Mouse (Mus musculus): ENCODE measurements at regions not wholly inside any gene's neighbourhood (a gene's known extent, or its start where the extent isn't known, plus 50 kb on each side); places are given as distances from the start of the nearest gene placed in this dataset.
"Not testable (repeated sequence)": the region's sequence is repeated elsewhere in the genome, so short reads cannot be mapped to it uniquely, and the experiment has no call there.

DNA sequence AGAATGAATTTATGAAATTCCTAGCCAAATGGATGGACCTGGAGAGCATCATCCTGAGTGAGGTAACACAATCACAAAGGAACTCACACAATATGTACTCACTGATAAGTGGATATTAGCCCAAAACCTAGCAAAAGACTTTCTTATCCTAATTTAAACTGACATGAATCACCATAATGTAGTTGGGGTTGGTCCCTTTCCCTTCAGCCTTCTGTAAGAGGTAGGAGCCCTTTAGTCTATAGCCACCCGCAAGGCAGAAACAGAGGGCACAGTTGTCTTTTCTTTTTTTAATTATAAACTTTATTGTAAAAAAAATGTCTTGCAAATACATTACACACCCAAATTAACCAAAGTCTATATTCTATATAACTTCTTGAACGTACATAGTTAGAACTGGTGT is 81.3 kb downstream of the Ogfrl1 start:
- DNase-seq (ENCODE audit: low spot score in 2 of 2), result not testable (repeated sequence)

DNA sequence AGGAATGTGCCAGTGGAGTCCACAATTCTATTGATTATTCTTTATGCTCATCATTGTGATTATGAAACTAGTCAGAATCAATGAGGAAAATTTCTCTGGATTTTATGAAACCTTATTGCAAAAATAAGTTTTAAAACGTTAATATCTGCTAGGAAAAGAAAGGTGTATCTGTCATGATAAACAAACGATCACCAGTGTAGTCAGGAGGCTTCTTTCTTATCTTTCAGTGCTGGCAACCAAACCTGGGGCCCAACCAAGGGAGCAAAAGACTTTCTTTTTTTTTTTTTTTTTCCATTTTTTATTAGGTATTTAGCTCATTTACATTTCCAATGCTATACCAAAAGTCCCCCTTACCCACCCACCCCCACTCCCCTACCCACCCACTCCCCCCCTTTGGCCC is 82.7 kb downstream of the Ogfrl1 start:
- DNase-seq (ENCODE audit: low spot score in 2 of 2), result not testable (repeated sequence)

DNA sequence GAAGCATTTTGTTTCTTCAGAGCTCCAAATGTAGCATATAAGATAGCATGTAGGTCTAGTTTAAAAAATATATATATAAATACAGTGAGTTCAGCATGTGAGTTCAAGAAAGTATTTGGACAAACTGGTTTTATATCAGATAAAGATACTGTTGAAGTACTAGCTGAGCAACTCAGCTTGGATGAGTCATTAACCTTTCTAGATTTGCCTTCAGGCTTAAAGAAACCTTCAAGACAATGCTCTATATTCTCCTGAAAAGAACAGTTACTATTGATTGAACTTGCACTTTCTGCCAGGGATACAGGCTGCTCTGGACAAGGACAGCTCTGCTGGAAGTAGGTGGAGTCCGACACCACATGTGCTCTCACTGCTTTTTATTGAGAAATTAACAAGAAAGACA is 104.9 kb downstream of the Ogfrl1 start:
- DNase-seq (ENCODE audit: low spot score in 2 of 2), result no peak

DNA sequence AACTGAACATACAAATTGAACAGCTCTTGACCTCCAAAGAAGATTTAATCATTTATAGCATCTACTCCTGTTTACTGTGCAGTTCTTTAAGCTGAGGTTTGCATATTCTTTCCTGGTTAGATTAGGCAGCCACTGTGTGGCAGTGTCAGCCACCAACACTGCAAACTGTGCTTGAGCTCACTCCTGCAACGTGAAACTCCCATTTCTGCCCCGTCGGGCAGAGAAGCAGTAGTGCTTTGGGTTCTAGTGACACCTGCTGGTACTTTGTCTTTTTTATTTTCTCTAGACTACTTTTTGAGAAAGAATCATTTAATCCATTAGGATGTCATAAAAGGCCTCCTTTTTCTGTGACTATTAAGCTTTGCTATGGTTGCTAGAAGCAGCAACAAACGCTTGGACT is 110.8 kb downstream of the Ogfrl1 start:
- DNase-seq (ENCODE audit: low spot score in 2 of 2), result peak in 1 of 2 experiments; percentile 24

DNA sequence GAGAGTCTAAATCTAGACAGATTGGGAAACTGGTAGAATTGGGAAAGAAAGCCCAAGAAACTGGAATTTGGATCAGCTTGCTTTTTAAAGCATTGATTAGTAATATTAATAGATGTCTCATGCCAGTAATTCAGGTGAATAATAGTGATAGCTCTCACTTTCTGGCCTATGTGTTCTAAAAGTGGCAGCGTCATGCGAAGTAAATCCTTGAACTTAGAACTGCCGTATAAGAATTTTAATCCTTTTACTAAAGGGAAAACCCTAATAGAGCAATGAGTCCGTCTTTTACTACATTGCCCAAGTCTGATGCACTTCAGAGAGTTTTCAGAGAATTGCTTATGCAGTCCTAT is 114.7 kb downstream of the Ogfrl1 start:
- DNase-seq (ENCODE audit: low spot score in 2 of 2), result no peak

DNA sequence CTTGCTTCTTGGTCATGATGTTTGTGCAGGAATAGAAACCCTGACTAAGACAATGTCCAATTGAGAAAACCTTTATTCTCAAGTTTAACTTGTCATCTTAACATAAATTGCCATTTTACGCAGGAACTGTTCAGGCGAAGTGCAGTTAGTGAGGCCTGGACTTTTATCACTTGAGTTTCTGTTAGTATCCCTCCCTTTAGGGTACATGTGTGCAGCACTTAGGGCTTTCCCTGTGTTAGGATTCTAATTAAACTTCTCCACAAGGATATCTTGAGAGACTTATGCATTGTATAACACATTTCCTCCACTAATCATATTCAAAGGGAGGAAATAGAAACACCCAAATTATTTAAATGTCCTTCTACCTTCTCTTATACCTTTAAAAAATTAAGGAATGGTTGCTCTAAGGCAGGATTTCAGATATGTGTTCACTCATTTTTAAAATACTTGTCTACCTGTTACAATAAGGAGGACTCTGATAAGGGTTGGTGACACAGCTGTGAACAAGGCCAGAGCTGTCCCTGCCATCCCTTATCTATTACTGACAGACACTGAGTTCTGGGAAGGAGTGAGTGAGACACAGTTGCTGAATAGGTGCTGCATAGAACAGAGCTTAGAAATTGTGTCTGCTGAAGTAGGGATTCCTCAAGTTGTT is 115.2 kb downstream of the Ogfrl1 start:
- DNase-seq (ENCODE audit: low spot score in 2 of 2), result no peak

DNA sequence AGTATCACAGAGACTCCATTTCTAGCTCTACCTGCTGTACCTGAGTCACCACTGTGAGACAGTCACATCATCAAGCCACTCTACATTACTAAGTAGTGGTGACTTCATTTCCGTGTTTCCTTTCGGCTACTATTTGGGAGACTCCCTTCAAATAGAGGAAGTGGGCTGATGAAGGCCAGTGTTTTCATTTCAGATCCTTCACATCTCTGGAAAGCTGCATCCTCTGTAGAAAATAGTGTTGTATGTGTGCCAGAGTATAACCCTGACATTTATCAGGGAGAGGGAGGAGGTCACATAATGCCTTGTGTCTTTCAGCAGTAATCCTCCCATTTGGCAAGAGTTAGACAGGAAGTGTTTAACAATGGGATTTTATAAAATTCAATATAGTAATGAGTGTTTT is 117.7 kb downstream of the Ogfrl1 start:
- DNase-seq (ENCODE audit: low spot score in 2 of 2), result no peak

DNA sequence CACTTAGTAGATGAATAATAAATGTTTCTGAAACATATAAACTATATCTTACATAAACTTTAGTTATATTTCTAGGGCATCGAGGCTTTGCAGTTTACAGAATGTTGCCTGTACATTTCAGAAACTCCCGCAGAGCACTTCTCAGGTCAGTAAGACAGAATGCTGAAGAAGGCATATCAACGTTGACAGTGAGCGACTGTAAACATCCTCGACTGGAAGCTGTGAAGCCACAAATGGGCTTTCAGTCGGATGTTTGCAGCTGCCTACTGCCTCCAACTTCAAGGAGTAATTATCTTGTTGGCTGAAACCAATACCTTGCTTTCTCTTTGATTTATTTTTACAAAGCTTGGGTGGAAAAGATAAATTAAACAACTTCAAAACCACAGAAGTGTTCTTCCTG is 125.5 kb downstream of the Ogfrl1 start:
- no peak for DNase-seq (ENCODE audit: low spot score in 2 of 2)

DNA sequence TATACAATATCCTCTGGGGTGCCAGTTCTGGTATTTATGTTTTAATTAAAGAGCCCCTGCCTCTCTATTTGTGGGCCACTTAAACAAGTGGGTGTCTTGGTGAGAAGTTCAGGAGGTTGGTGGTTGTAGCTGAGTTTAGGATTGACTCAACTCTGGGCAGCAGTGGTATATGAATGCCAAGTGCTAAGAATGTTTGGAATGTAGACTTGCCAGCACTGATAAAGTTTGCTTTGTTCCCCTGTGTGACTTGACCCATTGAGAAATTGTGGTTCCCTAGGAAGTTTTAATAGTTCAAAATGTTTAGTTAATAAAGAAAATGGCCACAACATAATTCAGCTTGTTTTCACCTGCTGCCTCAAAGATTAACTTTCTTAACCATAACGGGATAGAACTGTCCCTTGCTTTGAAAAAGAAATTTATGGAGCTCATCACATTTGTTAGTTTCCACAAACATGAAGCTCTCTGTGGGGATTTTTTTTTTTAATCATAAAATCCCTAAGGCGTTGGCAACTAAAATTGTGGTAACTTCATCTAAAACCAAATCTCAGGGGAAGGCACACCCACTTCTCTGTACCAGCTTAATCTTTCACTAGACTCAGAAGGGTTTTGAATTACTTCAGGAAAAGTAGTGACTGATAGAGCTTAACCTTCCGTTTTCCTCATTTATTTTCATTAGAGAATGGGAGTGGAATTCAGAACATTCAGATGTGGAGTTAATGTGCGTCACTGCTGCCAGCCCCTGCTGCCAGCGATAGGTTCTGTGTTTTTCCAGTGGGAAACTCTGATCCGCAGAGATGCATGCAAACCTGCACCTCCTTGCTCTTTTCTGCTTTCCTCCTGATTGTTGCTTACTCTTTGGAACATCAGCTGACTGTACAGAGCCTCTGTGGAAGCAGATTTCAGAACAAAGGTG is 126.4 kb downstream of the Ogfrl1 start:
- no peak for DNase-seq (ENCODE audit: low spot score in 2 of 2)

DNA sequence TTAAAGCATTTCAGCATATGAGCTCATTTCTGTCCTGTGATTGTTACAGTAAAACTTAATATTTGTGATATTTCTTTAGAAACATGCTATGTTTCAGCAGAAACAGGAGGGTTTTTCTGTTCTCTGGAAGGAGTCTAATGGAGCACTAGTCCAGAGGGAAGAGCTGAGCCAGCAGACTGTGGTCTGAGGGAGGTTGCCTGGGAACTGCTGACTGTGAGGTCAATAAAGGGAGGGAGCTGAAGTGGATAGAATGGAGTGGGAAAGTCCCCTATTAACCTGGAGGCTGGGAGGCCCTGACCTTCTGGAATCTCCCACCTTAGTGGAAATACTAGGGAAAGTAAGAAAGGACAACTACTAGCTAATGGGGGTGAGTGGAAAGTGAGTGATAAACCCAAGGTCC is 129.5 kb downstream of the Ogfrl1 start:
- DNase-seq (ENCODE audit: low spot score in 2 of 2), result no peak

DNA sequence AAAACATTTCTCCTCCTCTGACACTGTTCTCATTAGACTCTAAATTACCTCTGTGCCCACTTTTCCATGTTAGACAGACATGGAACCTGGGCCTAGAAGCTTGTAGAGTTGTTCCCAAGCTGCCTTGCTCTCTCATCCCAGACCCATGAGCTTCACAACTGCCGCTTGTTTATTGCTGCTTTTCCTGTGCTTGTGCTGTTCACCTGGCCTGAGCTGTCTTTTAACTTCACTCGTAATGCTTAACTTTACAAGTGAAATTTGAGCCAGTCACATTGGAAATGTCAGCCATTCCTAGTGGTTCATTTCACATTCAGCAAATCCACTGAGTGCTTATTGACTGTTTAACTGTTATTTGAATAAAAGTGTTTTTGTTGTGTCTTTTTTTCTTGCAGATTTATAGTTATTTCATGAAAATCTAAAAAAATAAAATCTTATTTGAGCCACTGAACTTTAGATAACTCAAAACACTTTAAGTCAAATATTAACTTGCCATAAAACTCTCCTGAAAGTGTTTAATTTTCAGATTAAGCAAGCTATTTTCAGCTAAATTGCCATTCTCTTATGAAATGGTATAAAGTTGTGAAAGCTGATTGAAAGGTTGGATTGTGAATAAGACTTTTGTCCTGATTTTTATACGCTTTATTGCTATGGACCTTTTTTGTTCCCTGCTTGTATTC is 131.9 kb downstream of the Ogfrl1 start:
- no peak for DNase-seq (ENCODE audit: low spot score in 2 of 2)

DNA sequence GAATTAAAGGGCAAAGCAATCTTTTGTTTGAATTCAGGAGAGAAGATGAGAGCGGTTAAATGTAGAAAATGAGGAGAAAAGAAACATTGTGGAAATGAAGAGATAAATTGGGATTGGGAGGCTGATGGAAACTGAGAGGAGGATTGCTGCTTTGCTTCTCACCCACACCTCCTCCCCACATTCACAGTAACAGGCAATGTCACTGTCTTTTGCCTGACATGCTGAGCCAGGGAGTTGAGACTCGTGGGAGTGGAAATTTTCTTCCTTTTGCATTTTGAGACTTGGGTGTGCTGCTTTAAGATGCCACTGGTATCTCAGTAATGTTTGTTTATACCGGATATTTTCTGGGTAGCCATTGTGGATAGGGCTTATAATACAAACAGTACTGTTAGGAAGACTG is 133.3 kb downstream of the Ogfrl1 start:
- DNase-seq (ENCODE audit: low spot score in 2 of 2), result no peak

DNA sequence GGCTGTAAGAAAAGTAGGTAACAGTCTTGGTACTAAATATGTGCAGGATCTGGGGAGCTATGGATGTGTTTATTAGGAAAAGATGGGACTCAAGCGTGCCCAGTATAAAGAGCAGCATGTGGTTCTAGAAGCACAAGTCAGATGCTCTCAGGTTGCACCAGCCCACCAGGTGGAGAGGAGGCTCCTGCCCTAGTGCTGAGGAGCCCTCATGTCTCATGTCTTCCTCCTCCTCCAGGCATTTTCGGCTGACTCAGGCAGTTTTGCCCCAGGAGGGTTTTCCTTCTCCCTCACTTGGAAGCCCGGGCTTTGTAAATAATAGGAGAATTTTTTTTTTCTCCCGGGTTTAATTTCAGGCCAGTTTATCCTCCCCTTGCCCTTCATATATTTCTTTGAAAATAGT is 133.8 kb downstream of the Ogfrl1 start:
- no peak for DNase-seq (ENCODE audit: low spot score in 2 of 2)

DNA sequence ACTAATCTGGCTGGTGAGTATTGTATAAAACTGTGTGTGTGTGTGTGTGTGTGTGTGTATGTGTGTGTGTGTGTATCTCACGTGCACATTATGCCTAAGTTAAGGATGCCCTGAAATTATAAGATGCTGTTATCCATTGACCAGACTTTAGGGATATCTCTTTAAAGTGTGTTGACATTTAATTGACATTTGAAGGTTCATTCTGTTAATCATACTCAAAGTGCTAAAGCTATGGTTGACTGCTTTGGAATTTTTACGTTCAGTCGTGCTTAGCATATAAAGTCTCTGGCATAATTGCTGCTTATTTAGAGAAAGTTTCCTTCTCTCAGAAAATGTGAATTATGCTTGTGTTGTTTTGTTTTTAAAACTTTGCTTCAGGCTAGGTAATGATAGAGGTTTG is 135.9 kb downstream of the Ogfrl1 start:
- DNase-seq (ENCODE audit: low spot score in 2 of 2), result no peak

DNA sequence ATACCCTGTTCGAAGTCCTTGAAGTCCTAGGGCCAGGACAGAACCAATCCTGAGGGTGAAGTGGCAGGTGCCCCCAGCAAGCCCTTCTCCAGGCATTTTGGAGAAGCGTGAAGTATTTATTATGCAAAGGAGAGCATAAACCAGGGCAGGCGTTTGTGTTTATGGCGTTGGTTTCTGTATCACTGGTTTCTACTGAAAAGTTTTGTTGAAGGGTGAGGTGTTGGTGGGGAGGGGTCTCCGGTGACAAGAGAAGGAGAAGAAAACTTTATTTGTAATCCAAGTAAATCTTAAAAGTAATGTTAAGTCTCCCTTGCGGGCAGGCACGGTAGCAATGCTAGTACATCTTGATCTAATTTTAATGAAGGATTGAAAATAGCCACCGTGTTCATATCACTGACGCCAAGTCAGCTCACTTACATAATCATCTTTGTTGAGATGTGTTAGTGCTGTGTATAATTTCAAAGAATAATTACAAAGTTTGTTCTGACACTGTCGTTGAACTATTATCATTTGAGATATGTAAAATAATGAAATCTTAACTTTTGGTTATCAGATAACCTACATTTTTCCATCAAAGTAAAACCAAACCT is 140.2 kb downstream of the Ogfrl1 start:
- DNase-seq (ENCODE audit: low spot score in 2 of 2), result no peak

DNA sequence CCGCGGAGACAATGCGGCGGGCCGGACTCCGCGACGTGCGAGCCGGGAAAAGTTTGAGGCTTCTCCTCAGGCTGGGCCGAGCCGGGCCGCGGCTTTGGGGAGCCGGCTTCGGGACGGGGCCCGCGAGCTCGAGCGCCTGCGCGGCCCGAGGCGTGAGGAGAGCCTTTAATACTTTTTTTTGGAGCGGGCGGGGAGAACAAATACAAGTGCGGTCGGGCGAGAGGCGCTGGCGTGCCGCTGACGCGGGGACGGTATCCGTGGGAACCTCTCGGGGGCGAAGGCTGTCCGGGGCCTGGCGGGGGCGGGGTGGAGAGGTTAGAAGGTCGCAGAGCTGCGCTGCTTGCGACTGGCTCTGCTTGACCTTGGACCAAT is 141.0 kb downstream of the Ogfrl1 start:
- DNase-seq (ENCODE audit: low spot score in 2 of 2), result peak; percentile 72 to 78

DNA sequence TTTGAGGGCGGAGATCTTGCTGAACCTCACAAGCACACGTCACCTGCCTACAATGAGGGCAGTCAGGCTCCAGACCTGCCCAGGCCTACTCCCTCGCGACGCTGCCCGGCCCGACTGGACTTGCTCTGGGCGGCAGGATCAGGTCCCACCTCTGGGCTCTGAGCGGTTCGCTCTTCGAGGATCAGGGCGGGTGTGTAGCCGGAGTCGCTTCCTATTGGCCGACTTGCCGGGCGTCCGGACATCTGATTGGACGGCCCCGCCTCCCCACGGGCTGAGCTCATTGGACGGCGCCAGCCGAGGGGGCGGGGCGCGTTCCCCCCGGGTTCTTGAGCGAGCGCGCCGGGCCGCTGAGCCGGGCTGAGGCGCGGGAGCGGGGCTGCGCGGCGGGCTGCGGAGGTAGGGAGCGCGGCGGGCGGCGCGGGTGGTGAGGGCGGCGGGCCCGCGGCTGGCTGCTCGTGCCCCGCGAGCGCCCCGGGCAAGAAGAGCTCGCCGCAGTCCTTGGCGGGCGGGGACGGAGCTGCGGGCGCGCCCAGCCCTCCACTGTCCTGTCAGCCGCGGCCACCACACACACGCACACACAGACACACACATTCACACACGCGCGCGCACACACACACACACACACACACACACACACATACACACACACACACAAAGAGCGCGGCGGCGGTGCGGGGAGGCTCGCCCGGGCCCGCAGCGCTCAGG is 141.5 kb downstream of the Ogfrl1 start:
- DNase-seq (ENCODE audit: low spot score in 2 of 2), result peak; percentile 96 to 97

DNA sequence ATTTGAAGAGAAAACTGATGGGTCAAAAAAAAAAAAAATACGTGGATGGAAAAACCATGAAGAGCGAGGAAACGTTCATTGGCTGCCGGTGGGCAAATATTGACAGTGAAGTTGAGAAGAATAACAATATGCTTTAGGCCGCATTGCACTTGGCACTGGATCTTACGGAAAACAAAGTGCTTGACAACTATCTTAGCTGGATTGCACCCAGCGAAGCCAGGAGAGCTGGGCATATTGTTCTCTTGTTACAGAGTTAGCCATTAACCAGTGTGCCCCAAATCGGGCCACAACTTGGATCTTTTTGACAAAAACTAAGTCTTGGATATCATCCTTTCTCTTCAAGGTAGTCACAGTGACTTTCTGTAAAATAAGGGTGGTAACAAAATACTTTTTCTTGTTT is 143.3 kb downstream of the Ogfrl1 start:
- DNase-seq (ENCODE audit: low spot score in 2 of 2), result no peak

DNA sequence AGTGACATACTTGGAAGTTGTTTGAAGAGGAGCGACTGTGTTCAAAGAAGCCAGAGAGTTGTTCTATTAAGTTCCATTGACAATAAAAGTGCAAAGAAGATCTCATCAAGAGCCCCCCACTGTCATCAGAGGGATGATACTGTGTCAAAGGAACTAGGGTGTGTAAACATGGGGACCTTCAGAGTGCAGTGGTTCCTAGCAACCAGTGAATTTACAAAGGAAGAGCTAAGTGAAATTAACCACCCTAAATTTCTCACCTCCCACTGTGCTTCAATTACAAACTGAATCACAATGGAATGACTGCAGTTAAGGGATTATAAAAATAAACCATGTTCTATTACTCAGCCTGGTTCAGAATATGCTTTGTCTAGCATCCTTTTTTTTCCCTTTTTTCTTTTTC is 129.5 kb upstream of the 4933415F23Rik start:
- DNase-seq (ENCODE audit: low spot score in 2 of 2), result no peak

DNA sequence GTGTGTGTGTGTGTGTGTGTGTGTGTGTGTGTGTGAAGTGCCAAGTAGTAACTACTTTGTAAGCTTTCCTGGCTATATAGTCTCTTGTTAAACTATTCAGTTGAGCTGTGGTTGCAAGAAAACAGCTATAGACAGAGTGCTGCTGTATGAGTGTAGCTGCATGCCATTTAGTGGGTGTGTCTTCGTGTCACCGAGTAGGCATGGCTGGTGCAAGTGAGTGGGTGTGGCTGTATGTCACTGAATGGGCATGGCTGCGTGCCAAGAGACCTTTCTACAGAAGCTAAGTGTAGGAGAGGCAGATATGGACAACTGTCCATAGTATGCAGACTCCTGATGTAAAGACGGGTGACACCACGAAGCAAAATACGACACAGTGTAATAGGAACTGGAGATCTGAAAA is 126.4 kb upstream of the 4933415F23Rik start:
- no peak for DNase-seq (ENCODE audit: low spot score in 2 of 2)

DNA sequence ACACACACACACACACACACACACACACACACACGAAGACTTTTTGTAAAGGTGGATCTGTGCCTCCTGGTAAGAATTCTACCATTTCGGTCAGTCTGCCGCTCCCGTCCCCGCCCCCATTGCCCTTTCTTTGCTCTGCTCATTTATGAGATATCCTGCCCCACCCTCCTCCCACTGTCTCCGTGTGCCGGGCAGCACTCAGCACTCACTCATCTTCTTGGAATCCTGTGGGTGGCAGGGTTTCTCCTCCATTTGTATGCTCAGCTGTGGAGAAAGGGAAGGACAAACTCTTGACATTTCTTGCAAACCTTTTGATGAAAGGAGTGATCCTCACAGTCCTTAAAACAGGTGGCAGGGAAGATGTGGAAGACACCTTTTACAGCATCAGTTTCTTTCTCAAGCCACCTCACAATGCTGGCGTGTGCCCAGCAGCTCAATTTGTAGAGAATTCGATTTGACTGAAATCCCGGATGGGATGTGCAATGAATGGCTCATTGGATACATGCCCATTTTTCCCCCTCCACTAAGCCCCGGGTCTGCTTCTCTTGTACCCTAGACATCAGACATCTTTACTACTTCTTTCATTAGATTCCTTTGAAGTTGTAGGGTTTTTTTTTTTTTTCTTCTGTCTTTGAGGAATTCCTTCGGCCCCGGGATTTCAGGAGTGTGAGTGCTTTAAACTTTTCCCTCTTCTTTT is 112.6 kb upstream of the 4933415F23Rik start:
- peak in 1 of 2 experiments; percentile 58 for DNase-seq (ENCODE audit: low spot score in 2 of 2)
